Mouse (Mus musculus) spleen, embryonic (tissue): ENCODE data around the gene Clec2g.
"Not testable (repeated sequence)": the region's sequence is repeated elsewhere in the genome, so short reads cannot be mapped to it uniquely, and the experiment has no call there.

ENCODE experiments used
- CTCF ChIA-PET: fragments of 350-600 bp; sonication (Branson Sonifier 250); formaldehyde crosslinking; loops from one replicate; lab custom pipeline; 2022; lab: Charles Lee

Clec2g gene

GRCm38 (mm10) chr6:128971394-128972039 lies 37.3 kb downstream of the Clec2g start:
- CTCF ChIA-PET: no interaction called here

DNA sequence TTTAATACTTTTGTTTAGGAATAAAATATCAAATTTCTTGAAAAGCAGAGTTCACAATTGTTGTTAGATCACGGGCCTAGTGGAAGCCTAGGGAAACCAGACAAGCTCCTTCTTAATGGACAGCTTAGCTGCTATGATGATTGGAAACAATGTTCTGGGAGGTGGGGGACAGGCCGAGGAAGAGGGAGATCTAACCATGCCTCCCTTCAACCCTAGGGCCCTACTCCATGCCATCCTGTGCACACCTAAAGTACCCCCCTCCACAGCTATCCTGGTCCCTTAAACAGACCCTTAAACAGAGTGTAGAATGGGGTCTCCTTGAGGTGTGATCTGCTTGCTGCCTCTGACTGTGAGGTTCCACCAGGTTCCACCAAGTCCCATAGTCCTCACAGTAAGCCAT lies 38.0 kb downstream of the Clec2g start:
- CTCF ChIA-PET: no interaction called here

DNA sequence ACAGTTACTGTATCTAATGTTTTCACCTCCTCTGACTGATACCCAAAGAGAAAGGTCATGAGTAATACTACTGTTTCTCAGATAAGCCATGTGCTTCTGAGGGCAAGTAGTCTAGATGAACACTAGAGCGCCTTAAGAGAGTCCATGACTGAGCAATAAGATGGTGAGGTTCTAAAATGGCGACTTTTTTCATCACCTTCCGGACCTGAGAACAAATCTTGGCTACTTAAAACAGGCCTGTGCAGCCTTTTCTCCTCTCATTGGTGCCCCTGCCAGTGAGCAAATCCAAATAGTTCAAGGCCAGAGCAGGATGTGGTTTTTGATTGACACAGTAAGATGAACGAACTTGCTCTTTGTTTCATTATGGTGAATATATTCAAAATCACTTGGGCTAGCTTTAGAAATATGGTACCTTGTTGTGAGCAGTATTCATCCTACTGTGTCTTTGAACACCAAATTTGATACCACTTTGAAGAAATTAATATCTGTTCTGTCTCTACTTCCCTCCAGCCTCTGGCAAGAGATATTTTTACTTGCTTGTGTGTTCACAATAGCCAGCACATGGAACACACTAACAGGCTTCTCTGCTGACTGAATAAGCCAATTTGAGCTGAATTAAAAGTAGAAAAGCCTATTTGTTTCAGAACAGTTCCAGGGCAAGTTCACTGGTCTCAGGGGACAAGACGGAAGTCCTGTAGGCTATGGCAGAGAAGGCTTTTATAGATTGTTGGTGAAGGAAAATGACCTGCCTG lies 38.7 kb downstream of the Clec2g start:
- CTCF ChIA-PET: no interaction called here

- CTCF ChIA-PET: no interaction called here
These were observed 39.2 kb downstream of the Clec2g start for GRCm38 (mm10) chr6:128973439-128973697.

DNA sequence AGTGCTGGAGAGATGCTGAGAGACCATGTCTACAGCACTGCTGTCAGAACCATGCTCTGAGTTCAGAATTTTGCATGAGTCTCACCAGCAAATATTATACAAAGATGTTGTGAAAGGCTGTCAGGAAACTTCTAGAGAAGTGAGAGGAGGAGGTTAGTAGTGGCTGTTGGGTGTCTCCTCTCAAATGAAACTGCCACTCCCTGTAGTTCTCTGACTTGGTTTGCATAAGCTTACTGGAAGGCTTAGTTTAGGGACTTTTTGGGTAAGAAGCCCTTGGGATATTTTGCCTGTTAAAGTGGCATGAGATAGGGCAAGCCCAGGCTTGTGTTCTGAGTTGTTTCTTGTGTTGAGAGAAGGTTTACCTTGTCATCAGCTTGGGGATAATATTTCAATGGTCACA lies 40.7 kb downstream of the Clec2g start:
- CTCF ChIA-PET: interaction anchor here (0.5 kb wide), 1 partner anchor 297 kb away, joined by 3 read pairs; no protein-coding TSS in a partner anchor

- CTCF ChIA-PET: interaction anchor here (0.6 kb wide), 2 partner anchors 22 to 259 kb away, joined by 3 to 4 read pairs; no protein-coding TSS in a partner anchor
These were observed 42.0 kb downstream of the Clec2g start for GRCm38 (mm10) chr6:128976194-128976593.

GRCm38 (mm10) chr6:128981951-128982541 lies 47.9 kb downstream of the Clec2g start:
- CTCF ChIA-PET: not testable (repeated sequence)

DNA sequence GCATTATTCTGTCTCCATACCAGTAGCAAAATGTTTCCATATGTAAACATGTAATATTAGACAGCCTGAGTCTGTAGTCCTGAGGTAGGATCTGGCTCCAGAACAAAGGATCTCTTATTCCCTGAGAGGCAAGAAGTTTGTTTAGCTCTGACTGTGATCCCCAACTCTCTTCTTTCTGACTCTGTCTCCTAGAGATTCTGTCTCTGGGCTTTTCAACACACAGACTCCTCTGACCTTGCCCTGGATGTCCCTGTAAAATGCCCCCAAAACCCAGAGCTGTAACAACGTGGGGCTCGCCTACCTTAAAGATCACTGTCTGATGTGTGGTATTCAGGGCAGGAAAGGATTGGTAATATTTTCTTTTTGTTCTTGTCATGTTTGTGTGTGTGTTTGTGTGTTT lies 58.2 kb downstream of the Clec2g start:
- CTCF ChIA-PET: no interaction called here

DNA sequence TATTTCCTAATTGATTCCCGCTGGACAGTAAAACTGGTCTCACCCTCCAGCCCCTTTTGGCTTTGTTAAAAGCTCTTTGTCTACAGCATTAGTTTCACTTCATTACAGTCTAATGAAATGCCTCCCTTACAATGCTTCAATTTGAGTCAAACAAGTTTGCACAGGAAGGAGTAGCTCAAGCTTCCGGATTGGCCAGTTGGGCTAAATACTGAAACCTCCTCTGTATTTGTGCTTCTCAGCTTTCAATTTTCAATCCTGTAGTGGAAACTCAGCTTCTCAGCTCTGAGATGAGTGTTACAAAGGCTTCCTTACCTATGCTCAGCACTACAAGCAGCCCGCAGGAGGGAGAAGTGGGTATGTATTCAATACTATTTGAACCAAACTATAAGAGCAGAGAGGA lies 58.6 kb downstream of the Clec2g start:
- CTCF ChIA-PET: no interaction called here

DNA sequence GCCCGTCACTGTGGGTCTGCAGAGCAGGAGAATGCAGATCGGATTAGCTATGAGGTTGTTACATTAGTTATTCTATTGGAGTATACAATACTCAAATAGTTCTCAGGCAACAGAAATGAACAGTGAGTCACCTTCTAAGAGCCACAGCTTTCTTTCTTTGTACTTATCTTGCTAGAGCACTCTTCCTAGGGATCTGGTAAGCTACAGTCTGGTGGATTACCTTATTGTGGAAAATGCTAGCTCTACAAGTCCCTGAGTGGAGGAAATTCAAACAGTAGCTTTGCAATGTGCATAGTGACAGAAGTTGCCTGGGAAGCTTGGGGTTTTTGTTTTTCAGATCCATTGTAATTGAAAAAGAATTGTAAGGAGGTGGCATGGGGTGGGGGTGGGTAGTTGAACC lies 59.0 kb downstream of the Clec2g start:
- CTCF ChIA-PET: no interaction called here

DNA sequence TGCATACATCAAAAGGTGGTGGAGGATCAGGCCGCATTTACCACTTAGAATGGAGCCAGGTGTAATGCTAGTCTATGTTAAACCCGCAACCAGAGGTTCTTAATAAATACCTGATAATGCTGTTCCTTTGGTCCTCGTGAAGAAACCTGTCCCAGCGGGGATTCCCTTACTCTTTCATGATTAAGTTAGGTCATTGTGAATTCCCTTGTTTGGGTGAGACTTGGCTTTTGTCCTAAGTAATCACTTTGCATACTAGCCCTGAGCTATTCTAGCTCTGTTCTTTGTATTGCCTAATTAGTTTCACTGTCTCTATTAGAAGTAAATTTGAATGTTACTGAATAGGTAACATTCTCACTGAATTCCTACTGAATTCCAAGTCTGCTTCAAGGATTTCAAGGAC lies 60.2 kb downstream of the Clec2g start:
- CTCF ChIA-PET: no interaction called here

- CTCF ChIA-PET: no interaction called here
These were observed 60.6 kb downstream of the Clec2g start for GRCm38 (mm10) chr6:128994742-128995141.

- CTCF ChIA-PET: no interaction called here
These were observed 61.3 kb downstream of the Clec2g start for GRCm38 (mm10) chr6:128995250-128996053.

GRCm38 (mm10) chr6:128996054-128996767 lies 62.0 kb downstream of the Clec2g start:
- CTCF ChIA-PET: no interaction called here

DNA sequence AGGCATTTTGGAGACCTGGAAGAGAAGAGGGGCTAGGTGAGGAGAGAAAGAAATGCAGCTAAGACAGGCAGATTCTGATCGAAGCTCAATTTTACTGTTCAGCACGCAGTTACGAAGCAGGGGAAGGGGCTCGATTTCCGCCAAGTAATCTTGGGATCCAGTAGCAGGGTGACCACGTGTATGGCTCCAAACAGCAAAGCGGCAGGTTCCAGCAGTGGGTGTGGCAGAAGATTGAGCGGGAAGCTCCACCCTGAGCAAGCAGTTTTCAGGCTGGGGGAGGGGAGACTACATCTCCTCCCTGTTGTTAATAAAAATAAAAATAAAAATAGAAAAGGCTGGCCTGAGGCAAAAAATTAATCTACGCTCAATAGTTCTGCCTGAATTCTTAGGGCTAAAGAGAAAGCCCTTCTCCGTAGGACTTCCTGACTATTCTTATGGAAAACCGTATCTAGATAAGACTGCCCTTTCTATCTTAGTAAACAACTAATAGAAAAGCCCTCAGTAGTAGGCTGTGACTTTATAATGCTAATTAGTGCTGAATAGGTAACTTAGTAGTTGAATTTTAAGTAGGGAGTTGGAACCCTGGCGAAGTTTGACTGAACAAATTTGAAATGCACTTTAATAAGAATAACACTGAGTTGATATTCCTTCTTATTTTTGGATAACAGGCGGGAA lies 62.7 kb downstream of the Clec2g start:
- CTCF ChIA-PET: interaction anchor here (0.7 kb wide), 1 partner anchor 325 kb away, joined by 3 read pairs; no protein-coding TSS in a partner anchor

- CTCF ChIA-PET: no interaction called here
These were observed 67.2 kb downstream of the Clec2g start for GRCm38 (mm10) chr6:129001392-129001791.

GRCm38 (mm10) chr6:129008552-129008951 lies 74.4 kb downstream of the Clec2g start:
- CTCF ChIA-PET: no interaction called here

DNA sequence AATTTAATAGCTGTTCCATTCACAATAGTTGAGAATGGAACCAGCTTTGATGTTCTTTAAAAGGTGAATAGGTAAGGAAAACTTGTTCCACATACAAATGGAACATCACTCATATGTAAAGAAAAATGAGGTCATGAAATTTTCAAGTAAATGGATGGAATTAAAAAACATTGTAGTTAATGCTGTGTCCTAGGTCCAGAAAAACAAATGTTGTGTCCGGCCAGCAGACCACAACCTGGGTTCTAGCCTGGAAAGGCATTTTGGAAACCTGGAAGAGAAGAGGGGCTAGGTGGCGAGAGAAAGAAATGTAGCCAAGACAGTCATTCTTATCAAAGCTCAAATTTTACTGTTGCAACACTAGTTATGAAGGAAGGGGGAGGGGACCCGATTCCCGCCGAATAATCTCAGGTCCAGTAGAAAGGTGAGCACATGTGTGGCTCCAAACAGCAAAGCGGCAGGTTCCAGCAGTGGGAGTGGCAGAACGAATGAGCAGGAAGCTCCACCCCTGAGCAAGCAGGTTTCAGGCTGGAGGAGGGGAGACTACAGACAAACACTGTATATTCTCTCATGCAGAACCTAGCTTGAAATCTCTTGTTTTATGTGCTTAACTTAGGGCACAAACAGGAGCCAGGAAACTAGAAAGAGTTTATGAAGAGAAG lies 75.8 kb downstream of the Clec2g start:
- CTCF ChIA-PET: interaction anchor here (0.6 kb wide), 1 partner anchor 40 kb away, joined by 6 read pairs; no protein-coding TSS in a partner anchor

DNA sequence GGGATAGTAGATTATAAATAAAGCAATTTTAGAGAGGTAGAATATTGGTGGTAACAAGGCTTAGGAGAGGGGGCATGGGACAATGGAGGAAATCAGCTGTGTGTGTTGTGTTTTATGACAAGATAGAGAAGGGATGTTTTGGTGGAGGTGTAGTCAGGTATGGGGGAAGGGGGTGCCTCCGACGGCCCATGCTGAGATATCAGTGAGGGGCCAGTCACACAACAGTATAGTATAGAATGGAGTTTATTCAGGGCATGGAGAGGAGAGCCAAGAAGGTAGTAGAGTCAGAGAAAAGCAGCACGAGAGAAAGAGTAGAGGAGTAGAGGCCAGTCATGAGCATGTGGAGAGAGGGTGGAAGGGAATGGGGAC lies 76.3 kb downstream of the Clec2g start:
- CTCF ChIA-PET: no interaction called here

DNA sequence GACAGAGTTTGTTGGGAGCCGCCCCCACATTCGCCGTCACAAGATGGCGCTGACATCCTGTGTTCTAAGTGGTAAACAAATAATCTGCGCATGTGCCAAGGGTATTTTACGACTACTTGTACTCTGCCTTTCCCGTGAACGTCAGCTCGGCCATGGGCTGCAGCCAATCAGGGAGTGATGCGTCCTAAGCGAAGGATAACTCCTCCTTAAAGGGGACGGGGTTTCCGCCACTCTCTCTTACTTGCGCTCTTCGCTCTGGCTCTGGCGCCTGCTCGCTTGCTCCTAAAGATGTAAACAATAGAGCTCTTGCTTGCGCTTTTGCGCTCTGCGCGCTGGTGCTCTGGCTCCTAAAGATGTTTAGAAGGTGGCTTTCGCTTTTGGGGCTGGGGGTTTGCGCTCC lies 77.8 kb downstream of the Clec2g start:
- CTCF ChIA-PET: not testable (repeated sequence)
